Mouse (Mus musculus) forebrain, embryonic 10.5 days (tissue): ENCODE measurements around the gene Cyp2t4. TPM values are rescaled to one million over a fixed set of nuclear protein-coding genes. Genes with fewer than 3 reads are reported as not detected.
A peak's percentile ranks its signal among the peaks of the same experiment; 100 is the strongest.

ENCODE experiments used
- DNase-seq: peaks from one replicate; pipeline ENCODE4 v3.0.0-alpha.2; 2017; ENCODE audit warnings: low spot score; ENCODE audit errors: extremely low spot score
- H3K27ac ChIP-seq: fragments of 300-500 bp; sonication (generic); 2 replicates; pipeline ENCODE4 v1.5.1; 2016; ENCODE audit warnings: mild to moderate bottlenecking
- H3K27me3 ChIP-seq: fragments of 300-500 bp; sonication (generic); 2 replicates; pipeline ENCODE4 v1.6.1; 2016; ENCODE audit warnings: mild to moderate bottlenecking; ENCODE audit not compliant: poor library complexity, severe bottlenecking
- H3K36me3 ChIP-seq: fragments of 300-500 bp; sonication (generic); replicated peaks from 2 replicates; pipeline ENCODE4 v1.6.1; 2016; ENCODE audit warnings: mild to moderate bottlenecking, moderate library complexity
- H3K4me1 ChIP-seq: fragments of 300-500 bp; sonication (generic); 2 replicates; pipeline ENCODE4 v1.6.1; 2016
- H3K4me3 ChIP-seq: fragments of 300-500 bp; sonication (generic); 2 replicates; pipeline ENCODE4 v1.5.1; 2016; ENCODE audit warnings: mild to moderate bottlenecking, moderate library complexity
- H3K9me3 ChIP-seq: fragments of 300-500 bp; sonication (generic); 2 replicates; pipeline ENCODE4 v1.6.1; 2016; ENCODE audit warnings: mild to moderate bottlenecking, moderate library complexity
- WGBS: fragments of 180-500 bp; shearing (Covaris S2); methylation state at CpG from one replicate; pipeline ENCODE4 v1.1.7; 2016; 5-methylcytosine and 5-hydroxymethylcytosine counted together
- microRNA counts: library from miRNA; unstranded; fragments of <30 nt; microRNA quantifications from one replicate; lab custom pipeline; 2017
- microRNA-seq: library from miRNA; unstranded; fragments of <30 nt; microRNA quantifications from one replicate; pipeline ENCODE4, GENCODE M21; 2017
- polyA plus RNA-seq: library from polyadenylated mRNA; unstranded; fragments of >200 nt; fragmentation: Nextera tagmentation; extraction: Ambion mirVana; gene quantifications from 2 replicates; pipeline ENCODE4 v1.2.1, GENCODE M21; 2016

The Cyp2t4 gene
- polyA plus RNA-seq, 1 experiment from 2014 or later, result 0.16 TPM

- peak within 1 kb of the TSS; percentile 84 for H3K4me3 ChIP-seq
- 1% methylated on average over 64 of the region's 64 CpGs for WGBS
- no peaks in the 10 kb centered on the region; the same call in 1 of the 2 replicates for H3K9me3 ChIP-seq
- peak within 1 kb of the TSS; percentile 98 for H3K27ac ChIP-seq
- peaks cover 31% of the 10 kb centered on the region for H3K4me1 ChIP-seq
- H3K27me3 ChIP-seq, result no peaks in the 10 kb centered on the region
- peaks cover 64% of the 10 kb centered on the region for H3K36me3 ChIP-seq
- peak; percentile 97 for DNase-seq
These were observed 42.4 kb downstream of the Cyp2t4 start, which contains the start of the genes BC024978 and Snrpa for GRCm38 (mm10) chr7:27195681-27196611. Gene BC024978 (plus strand): TSS chr7:27195781. Gene Snrpa (minus strand): TSS chr7:27196271.

- H3K9me3 ChIP-seq, result no peaks in the 10 kb centered on the region
- WGBS, result 80% methylated on average over 3 of the region's 3 CpGs
- H3K27ac ChIP-seq, result peak overlapping the region; percentile 98; the same call in 1 of the 2 replicates
- H3K27me3 ChIP-seq, result no peaks in the 10 kb centered on the region
- peak overlapping the region; percentile 84; the same call in 1 of the 2 replicates for H3K4me3 ChIP-seq
- peaks cover 62% of the 10 kb centered on the region for H3K36me3 ChIP-seq
- H3K4me1 ChIP-seq, result peaks cover 31% of the 10 kb centered on the region
- no peak for DNase-seq
These were observed 43.6 kb downstream of the Cyp2t4 start for GRCm38 (mm10) chr7:27197136-27197535.

GRCm38 (mm10) chr7:27197634-27198033, 44.1 kb downstream of the Cyp2t4 start:
- 94% methylated on average over 8 of the region's 8 CpGs for WGBS
- H3K9me3 ChIP-seq, result no peaks in the 10 kb centered on the region
- H3K4me3 ChIP-seq, result no peak overlapping the region
- H3K27me3 ChIP-seq, result no peaks in the 10 kb centered on the region
- DNase-seq, result no peak
- H3K27ac ChIP-seq, result peak overlapping the region; percentile 98; the same call in 1 of the 2 replicates
- peaks cover 31% of the 10 kb centered on the region for H3K4me1 ChIP-seq
- peaks cover 62% of the 10 kb centered on the region for H3K36me3 ChIP-seq

- H3K27ac ChIP-seq, result no peak overlapping the region
- H3K4me1 ChIP-seq, result peaks cover 28% of the 10 kb centered on the region
- no peaks in the 10 kb centered on the region for H3K9me3 ChIP-seq
- H3K4me3 ChIP-seq, result no peak overlapping the region
- no peaks in the 10 kb centered on the region for H3K27me3 ChIP-seq
- DNase-seq, result no peak
- H3K36me3 ChIP-seq, result peaks cover 62% of the 10 kb centered on the region
These were observed 44.8 kb downstream of the Cyp2t4 start for GRCm38 (mm10) chr7:27198355-27198754.

- H3K4me1 ChIP-seq, result peaks cover 23% of the 10 kb centered on the region
- H3K27ac ChIP-seq, result no peak overlapping the region
- no peaks in the 10 kb centered on the region for H3K9me3 ChIP-seq
- H3K36me3 ChIP-seq, result peaks cover 62% of the 10 kb centered on the region
- H3K4me3 ChIP-seq, result no peak overlapping the region
- WGBS, result 93% methylated on average over 8 of the region's 8 CpGs
- no peak for DNase-seq
- no peaks in the 10 kb centered on the region for H3K27me3 ChIP-seq
These were observed 45.3 kb downstream of the Cyp2t4 start for GRCm38 (mm10) chr7:27198779-27199178.

GRCm38 (mm10) chr7:27203730-27204449, 50.4 kb downstream of the Cyp2t4 start:
- H3K9me3 ChIP-seq, result no peaks in the 10 kb centered on the region
- H3K4me3 ChIP-seq, result no peak overlapping the region
- no peaks in the 10 kb centered on the region for H3K4me1 ChIP-seq
- 96% methylated on average over 8 of the region's 8 CpGs for WGBS
- H3K27me3 ChIP-seq, result no peaks in the 10 kb centered on the region
- DNase-seq, result no peak
- peaks cover 77% of the 10 kb centered on the region for H3K36me3 ChIP-seq
- no peak overlapping the region for H3K27ac ChIP-seq

MicroRNAs encoded within 50 kb of the gene (microRNA counts, 519-probe panel; counts per million panel counts)
- microRNA mmu-miR-1191 (lab: Ali Mortazavi, UCI), result 341 counts per million, percentile 65 among the panel's probes with 10 or more counts

Small RNAs within 50 kb of the gene (microRNA-seq; reads per million reads assigned to microRNA genes)
- gene Mir1191 (12.6 reads per million, percentile 24 among the genes with 10 or more reads in this experiment), gene Mir3101 (0.90 reads per million)

Other genes with a start within 250 kb of the Cyp2t4 start
- gene Cyp2a22, start 214.3 kb upstream of the Cyp2t4 start, polyA plus RNA-seq, result not detected in 2 replicates
- not detected in 2 replicates for gene Cyp2a12, start 124.6 kb upstream of the Cyp2t4 start, polyA plus RNA-seq
- not detected in 2 replicates for gene Cyp2f2, start 33.8 kb upstream of the Cyp2t4 start, polyA plus RNA-seq
- 73.7 and 74.0 TPM in 2 replicates for gene Egln2, start 13.1 kb downstream of the Cyp2t4 start, polyA plus RNA-seq
- gene Rab4b, start 25.2 kb downstream of the Cyp2t4 start, polyA plus RNA-seq, result 55.2 and 56.3 TPM in 2 replicates
- gene Gm21983, start 27.4 kb downstream of the Cyp2t4 start, polyA plus RNA-seq, result not detected in 2 replicates
- 1.1 and 1.7 TPM in 2 replicates for gene Mia, start 27.4 kb downstream of the Cyp2t4 start, polyA plus RNA-seq
- gene BC024978, start 42.1 kb downstream of the Cyp2t4 start, polyA plus RNA-seq, result 4.1 and 4.3 TPM in 2 replicates
- 418 and 425 TPM in 2 replicates for gene Snrpa, start 42.6 kb downstream of the Cyp2t4 start, polyA plus RNA-seq
- 4.4 and 5.3 TPM in 2 replicates for gene Itpkc, start 74.9 kb downstream of the Cyp2t4 start, polyA plus RNA-seq
- 24.1 and 24.4 TPM in 2 replicates for gene Coq8b, start 79.3 kb downstream of the Cyp2t4 start, polyA plus RNA-seq
- 13.6 and 15.6 TPM in 2 replicates for gene Numbl, start 104.7 kb downstream of the Cyp2t4 start, polyA plus RNA-seq
- 8.5 and 11.1 TPM in 2 replicates for gene Ltbp4, start 184.0 kb downstream of the Cyp2t4 start, polyA plus RNA-seq
- 62.4 and 67.7 TPM in 2 replicates for gene Shkbp1, start 202.3 kb downstream of the Cyp2t4 start, polyA plus RNA-seq
- 1.4 TPM in 1 of 2 replicates, not detected in the other for gene Gm20479, start 203.7 kb downstream of the Cyp2t4 start, polyA plus RNA-seq